Mouse (Mus musculus) stomach, embryonic 16.5 days (tissue): ENCODE measurements at regions not wholly inside any gene's neighbourhood (a gene's known extent, or its start where the extent isn't known, plus 50 kb on each side); places are given as distances from the start of the nearest gene placed in this dataset.
"Not testable (repeated sequence)": the region's sequence is repeated elsewhere in the genome, so short reads cannot be mapped to it uniquely, and the experiment has no call there.

Experiments used
- ATAC-seq: fragments of 200-750 bp; cut with Nextera tagmentation; 2 replicates; pipeline ENCODE4 v1.8.0; 2017; ENCODE audit warnings: moderate number of reproducible peaks, moderate TSS enrichment; ENCODE audit not compliant: insufficient read depth, low FRiP score
- H3K27ac ChIP-seq: fragments of 300-500 bp; sonication (generic); 2 replicates; pipeline ENCODE4 v1.5.1; 2014; ENCODE audit warnings: low read length
- H3K27me3 ChIP-seq: fragments of 300-500 bp; sonication (generic); 2 replicates; pipeline ENCODE4 v1.6.1; 2014; ENCODE audit warnings: low read length, control low read depth, mixed read lengths; ENCODE audit not compliant: control insufficient read depth, insufficient read depth
- H3K36me3 ChIP-seq: fragments of 300-500 bp; sonication (generic); 2 replicates; pipeline ENCODE4 v1.6.1; 2014; ENCODE audit warnings: low read length; ENCODE audit not compliant: control insufficient read depth, insufficient read depth
- H3K4me1 ChIP-seq: fragments of 300-500 bp; sonication (generic); 2 replicates; pipeline ENCODE4 v1.6.1; 2014; ENCODE audit warnings: low read length, control low read depth, mixed read lengths; ENCODE audit not compliant: control insufficient read depth, insufficient read depth
- H3K4me2 ChIP-seq: fragments of 300-500 bp; sonication (generic); 2 replicates; pipeline ENCODE4 v1.6.1; 2014; ENCODE audit warnings: low read depth, low read length, mixed read lengths
- H3K4me3 ChIP-seq: fragments of 300-500 bp; sonication (generic); replicated peaks from 2 replicates; pipeline ENCODE4 v1.5.1; 2014; ENCODE audit warnings: mild to moderate bottlenecking, low read length
- H3K9ac ChIP-seq: fragments of 300-500 bp; sonication (generic); 2 replicates; pipeline ENCODE4 v1.6.1; 2014; ENCODE audit warnings: low read length
- H3K9me3 ChIP-seq: fragments of 300-500 bp; sonication (generic); replicated peaks from 2 replicates; pipeline ENCODE4 v1.6.1; 2016; ENCODE audit warnings: low read length, control low read depth; ENCODE audit not compliant: control insufficient read depth
- WGBS: fragments of 180-500 bp; shearing (Covaris S2); extraction: QIAGEN DNeasy Blood & Tissue Kit; methylation state at CpG from one replicate; pipeline ENCODE4 v1.1.7; 2014; 5-methylcytosine and 5-hydroxymethylcytosine counted together

DNA sequence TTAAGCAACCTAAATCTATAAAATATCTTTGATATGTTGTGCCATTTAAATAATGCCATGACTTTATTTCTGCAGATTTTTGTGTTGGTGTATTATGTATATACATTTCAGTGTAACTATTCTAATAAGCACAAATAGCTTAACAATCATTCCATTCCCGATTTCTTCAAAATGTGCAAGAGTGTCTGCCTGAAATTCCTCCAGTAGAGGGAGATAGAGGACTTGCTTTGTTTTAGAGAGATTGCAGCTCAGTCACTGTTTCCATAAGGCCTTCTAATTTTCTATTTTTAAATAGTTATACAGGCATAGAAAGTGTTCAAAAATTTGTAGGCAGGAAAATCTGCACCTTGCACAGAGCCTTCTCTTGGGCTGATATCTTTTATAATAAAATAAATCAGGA, 322.3 kb upstream of the Tacstd2 start:
- H3K36me3 ChIP-seq, H3K4me3 ChIP-seq: not testable (repeated sequence)

DNA sequence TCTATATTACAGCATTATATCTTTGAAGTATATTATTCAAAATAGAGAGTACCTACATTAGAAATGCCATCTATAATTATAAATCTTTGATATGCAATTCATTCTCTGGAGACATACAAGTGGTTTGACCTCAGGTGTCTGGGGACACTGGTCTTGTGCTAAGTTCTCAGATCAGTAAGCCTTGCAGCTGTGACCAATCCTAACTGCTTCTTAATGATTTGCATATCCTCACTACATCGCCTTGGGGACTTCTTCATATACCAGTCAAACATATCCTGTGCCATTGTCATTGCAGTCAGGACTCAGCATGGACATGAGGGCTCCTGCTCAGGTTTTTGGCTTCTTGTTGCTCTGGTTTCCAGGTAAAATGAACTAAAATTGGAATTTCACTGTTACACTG, 303.9 kb upstream of the Tacstd2 start:
- not testable (repeated sequence) for H3K27me3 ChIP-seq, H3K4me2 ChIP-seq, H3K9me3 ChIP-seq, H3K27ac ChIP-seq, H3K4me1 ChIP-seq, H3K9ac ChIP-seq, ATAC-seq, H3K4me3 ChIP-seq, H3K36me3 ChIP-seq
- WGBS = 66% methylated on average over 1 of the region's 1 CpGs

More for the DNA sequence above, 322.3 kb upstream of the Tacstd2 start:
- H3K9me3 ChIP-seq, H3K4me2 ChIP-seq, ATAC-seq, H3K27me3 ChIP-seq, H3K27ac ChIP-seq, H3K4me1 ChIP-seq, H3K9ac ChIP-seq: not testable (repeated sequence)
- WGBS = 5% methylated on average over 1 of the region's 1 CpGs

DNA sequence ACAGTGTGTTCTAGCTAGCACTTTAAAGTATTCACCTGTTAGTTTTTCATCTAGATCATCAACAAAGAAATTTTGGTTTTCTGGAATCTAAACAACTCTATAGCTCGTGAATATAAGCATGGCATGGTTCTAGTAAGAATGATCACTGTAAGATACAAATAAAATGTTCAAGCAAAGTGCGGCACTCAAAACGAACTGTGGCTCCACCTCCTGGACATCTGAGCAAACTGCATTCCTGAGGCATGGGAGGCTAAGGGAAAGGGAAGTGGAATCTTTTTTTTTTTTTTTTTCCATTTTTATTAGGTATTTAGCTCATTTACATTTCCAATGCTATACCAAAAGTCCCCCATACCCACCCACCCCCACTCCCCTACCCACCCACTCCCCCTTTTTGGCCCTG, 276.9 kb upstream of the Tacstd2 start:
- not testable (repeated sequence) for H3K4me2 ChIP-seq, ATAC-seq, H3K36me3 ChIP-seq, H3K4me1 ChIP-seq, H3K27ac ChIP-seq, H3K9ac ChIP-seq, H3K9me3 ChIP-seq, H3K27me3 ChIP-seq, H3K4me3 ChIP-seq
- 13% methylated on average over 3 of the region's 3 CpGs for WGBS

GRCm38 (mm10) chr6:67791393-67791792, 255.8 kb upstream of the Tacstd2 start:
- no peak for ATAC-seq
- Histone ChIP-seq H3K9ac (no peak overlapping the region), H3K27ac (no peak overlapping the region), H3K4me3 (no peak overlapping the region), H3K27me3 (no peaks in the 10 kb centered on the region), H3K4me1 (no peaks in the 10 kb centered on the region), H3K4me2 (no peak overlapping the region), H3K36me3 (no peaks in the 10 kb centered on the region), H3K9me3 (no peaks in the 10 kb centered on the region)

DNA sequence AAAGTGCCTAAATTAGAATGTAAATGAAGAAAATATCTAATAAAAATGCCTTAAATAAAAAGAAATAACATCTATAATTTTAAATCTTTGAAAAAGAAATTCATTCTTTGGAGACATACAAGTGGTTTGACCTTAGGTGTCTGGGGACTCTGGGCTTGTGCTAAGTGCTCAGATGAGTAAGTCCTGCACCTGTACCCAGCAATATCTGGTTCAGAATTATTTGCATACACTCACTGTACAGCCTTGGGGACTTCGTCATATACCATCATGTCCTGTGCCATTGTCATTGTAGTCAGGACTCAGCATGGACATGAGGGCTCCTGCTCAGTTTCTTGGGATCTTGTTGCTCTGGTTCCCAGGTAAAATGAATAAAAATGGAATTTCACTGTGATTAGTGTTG, 255.1 kb upstream of the Tacstd2 start:
- H3K4me1 ChIP-seq = no peaks in the 10 kb centered on the region
- no peak overlapping the region for H3K4me3 ChIP-seq
- H3K9ac ChIP-seq = no peak overlapping the region
- H3K27ac ChIP-seq = no peak overlapping the region
- no peaks in the 10 kb centered on the region for H3K36me3 ChIP-seq
- WGBS = 89% methylated on average over 1 of the region's 1 CpGs
- no peak for ATAC-seq
- H3K9me3 ChIP-seq = no peaks in the 10 kb centered on the region
- H3K4me2 ChIP-seq = no peak overlapping the region
- no peaks in the 10 kb centered on the region for H3K27me3 ChIP-seq

- H3K4me3 ChIP-seq = no peak overlapping the region
- H3K4me2 ChIP-seq = no peak overlapping the region
- no peaks in the 10 kb centered on the region for H3K36me3 ChIP-seq
- H3K27me3 ChIP-seq = no peaks in the 10 kb centered on the region
- no peak overlapping the region for H3K27ac ChIP-seq
- WGBS = 67% methylated on average over 7 of the region's 7 CpGs
- H3K9ac ChIP-seq = no peak overlapping the region
- no peaks in the 10 kb centered on the region for H3K9me3 ChIP-seq
- ATAC-seq = no peak
- H3K4me1 ChIP-seq = no peaks in the 10 kb centered on the region
Measured at GRCm38 (mm10) chr6:67787091-67787765, 251.6 kb upstream of the Tacstd2 start.

DNA sequence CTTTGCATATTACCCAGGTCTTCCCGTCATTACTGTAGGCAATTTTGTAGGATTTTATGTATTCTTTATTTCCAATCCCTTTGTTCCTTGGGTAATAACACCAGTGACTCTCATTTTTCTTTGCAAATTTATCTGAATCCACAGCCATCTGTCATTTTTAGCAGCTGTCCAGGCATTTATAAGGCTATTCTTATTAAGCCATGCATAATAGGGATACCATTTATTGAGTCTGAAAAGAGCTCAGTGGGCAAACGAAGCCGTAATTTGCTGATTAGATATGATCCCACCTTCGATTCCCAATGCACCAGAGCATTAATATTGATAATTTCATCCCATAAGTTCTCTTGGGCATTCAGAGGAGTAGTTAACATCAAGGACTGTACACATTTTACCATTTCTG, 243.3 kb upstream of the Tacstd2 start:
- Histone ChIP-seq H3K27ac (no peak overlapping the region), H3K36me3 (no peaks in the 10 kb centered on the region), H3K9me3 (no peaks in the 10 kb centered on the region), H3K9ac (no peak overlapping the region), H3K4me1 (no peaks in the 10 kb centered on the region), H3K4me3 (no peak overlapping the region), H3K27me3 (no peaks in the 10 kb centered on the region), H3K4me2 (no peak overlapping the region)
- ATAC-seq = no peak
- WGBS = 78% methylated on average over 4 of the region's 4 CpGs

DNA sequence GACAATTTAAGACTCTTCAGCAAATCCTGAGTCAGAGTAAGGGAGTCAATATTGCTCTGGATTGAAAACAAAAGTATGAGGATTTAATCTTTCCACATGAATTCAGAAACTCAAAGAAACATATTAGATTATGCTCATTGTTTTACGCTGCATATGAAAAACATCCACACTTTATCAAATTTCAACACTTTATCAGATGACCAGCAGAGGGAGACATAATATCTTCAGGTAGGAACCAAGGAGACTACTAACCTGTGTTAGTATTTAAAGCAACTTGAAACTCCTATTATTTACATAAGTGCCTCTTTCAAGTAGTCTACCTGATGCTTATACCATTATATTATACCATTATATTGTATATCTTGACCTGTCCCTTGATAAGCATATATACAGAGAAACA, 218.5 kb upstream of the Tacstd2 start:
- not testable (repeated sequence) for H3K4me2 ChIP-seq, H3K9ac ChIP-seq, H3K36me3 ChIP-seq, H3K9me3 ChIP-seq, H3K27me3 ChIP-seq, H3K27ac ChIP-seq, H3K4me3 ChIP-seq, ATAC-seq, H3K4me1 ChIP-seq
- WGBS = 76% methylated on average over 1 of the region's 1 CpGs

DNA sequence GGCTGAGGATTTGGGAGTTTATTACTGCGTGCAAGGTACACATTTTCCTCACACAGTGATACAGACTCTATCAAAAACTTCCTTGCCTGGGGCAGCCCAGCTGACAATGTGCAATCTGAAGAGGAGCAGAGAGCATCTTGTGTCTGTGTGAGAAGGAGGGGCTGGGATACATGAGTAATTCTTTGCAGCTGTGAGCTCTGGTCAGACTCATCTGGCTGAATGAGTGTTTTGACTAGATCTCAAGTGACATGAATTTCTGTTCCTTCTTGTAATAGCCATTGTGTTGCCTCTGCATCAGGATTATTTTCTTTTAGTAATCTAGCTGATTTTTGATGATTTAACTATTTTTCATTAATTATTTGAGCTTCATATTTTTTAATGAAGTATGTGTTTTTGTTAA, 190.0 kb upstream of the Tacstd2 start:
- ATAC-seq = no peak
- WGBS = 58% methylated on average over 1 of the region's 1 CpGs
- H3K27ac ChIP-seq = no peak overlapping the region
- no peaks in the 10 kb centered on the region for H3K36me3 ChIP-seq
- no peak overlapping the region for H3K4me3 ChIP-seq
- no peak overlapping the region for H3K9ac ChIP-seq
- no peaks in the 10 kb centered on the region for H3K9me3 ChIP-seq
- no peaks in the 10 kb centered on the region for H3K27me3 ChIP-seq
- no peaks in the 10 kb centered on the region for H3K4me1 ChIP-seq
- H3K4me2 ChIP-seq = no peak overlapping the region

DNA sequence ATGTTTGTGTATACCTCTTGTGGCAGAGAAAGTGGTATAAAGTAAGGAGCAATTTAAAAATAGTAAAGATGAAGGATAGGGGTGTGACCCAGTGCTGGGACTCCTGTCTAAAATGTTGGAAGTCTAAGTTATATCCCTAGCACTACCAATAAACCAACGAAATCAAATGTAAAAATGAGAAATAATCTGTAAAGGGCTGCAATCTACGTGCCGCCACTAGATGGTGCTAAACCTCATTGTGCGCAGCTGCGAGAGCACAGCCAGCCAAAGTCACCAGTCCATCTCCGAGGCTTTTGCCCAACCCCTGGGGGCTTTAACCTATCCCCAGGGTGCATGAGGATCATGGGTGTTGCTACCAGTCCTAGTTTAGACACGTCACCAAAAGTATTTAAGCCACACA, 163.4 kb upstream of the Tacstd2 start:
- H3K9me3 ChIP-seq, H3K36me3 ChIP-seq: not testable (repeated sequence)

More for the DNA sequence above, 163.4 kb upstream of the Tacstd2 start:
- not testable (repeated sequence) for H3K4me1 ChIP-seq, H3K9ac ChIP-seq, H3K4me2 ChIP-seq, ATAC-seq, H3K4me3 ChIP-seq, H3K27me3 ChIP-seq, H3K27ac ChIP-seq
- WGBS = 23% methylated on average over 5 of the region's 7 CpGs
